Mouse (Mus musculus) MEL (cell line): ENCODE results near the gene Gm37240. TPM values are rescaled to one million over a fixed set of nuclear protein-coding genes. Genes with fewer than 3 reads are reported as not detected.

Experiments used
- DNase-seq: peaks from one replicate; pipeline ENCODE4 v3.0.0; 2011; ENCODE audit warnings: low read depth, low spot score
- H3K27ac ChIP-seq: 2 replicates; pipeline ENCODE4 v1.5.1; 2012; ENCODE audit warnings: low read depth, mild to moderate bottlenecking, control low read depth, low read length, moderate library complexity; ENCODE audit not compliant: control insufficient read depth
- H3K27me3 ChIP-seq, 2 experiments: fragments of 150-350 bp in 1 of 2; sonication (generic) in 1 of 2; 2 replicates each; pipeline ENCODE4 v1.6.1; 2012; ENCODE audit warnings: low read length in 2 of 2, mild to moderate bottlenecking in 2 of 2, improper control_type of control experiment in 1 of 2, moderate library complexity in 1 of 2; ENCODE audit not compliant: insufficient read depth in 2 of 2, control insufficient read depth in 1 of 2
- H3K36me3 ChIP-seq, 2 experiments: 2 replicates each; pipeline ENCODE4 v1.6.1; 2012 to 2014; ENCODE audit warnings: low read length in 2 of 2, improper control_type of control experiment in 1 of 2, inconsistent platforms in 1 of 2, mild to moderate bottlenecking in 1 of 2; ENCODE audit not compliant: insufficient read depth in 2 of 2, control insufficient read depth in 1 of 2
- H3K4me1 ChIP-seq, 2 experiments: fragments of 150-350 bp in 1 of 2; sonication (generic) in 1 of 2; 2 replicates each; pipeline ENCODE4 v1.6.1; 2012; ENCODE audit warnings: low read length in 2 of 2, improper control_type of control experiment in 1 of 2, mild to moderate bottlenecking in 1 of 2; ENCODE audit not compliant: insufficient read depth in 2 of 2, control insufficient read depth in 1 of 2
- H3K4me3 ChIP-seq, 2 experiments: fragments of 150-350 bp in 1 of 2; sonication (generic) in 1 of 2; 2 replicates each; pipeline ENCODE4 v1.5.1; 2012; ENCODE audit warnings: low read depth in 2 of 2, low read length in 2 of 2, mild to moderate bottlenecking in 2 of 2, moderate library complexity in 2 of 2, control low read depth in 1 of 2, improper control_type of control experiment in 1 of 2; ENCODE audit not compliant: control insufficient read depth in 1 of 2, insufficient read depth in 1 of 2
- H3K79me2 ChIP-seq: 2 replicates; pipeline ENCODE4 v1.6.1; 2012; ENCODE audit warnings: mild to moderate bottlenecking, low read length, moderate library complexity; ENCODE audit not compliant: control insufficient read depth, poor library complexity, insufficient read depth
- H3K9ac ChIP-seq: 2 replicates; pipeline ENCODE4 v1.6.1; 2012; ENCODE audit warnings: low read depth, mild to moderate bottlenecking, control low read depth, low read length, moderate library complexity; ENCODE audit not compliant: control insufficient read depth, poor library complexity, severe bottlenecking
- H3K9me3 ChIP-seq: fragments of 150-350 bp; sonication (generic); replicated peaks from 2 replicates; pipeline ENCODE4 v1.6.1; 2012; ENCODE audit warnings: mild to moderate bottlenecking, low read length, improper control_type of control experiment, moderate library complexity; ENCODE audit not compliant: insufficient read depth
- MAFK ChIP-seq: IDR thresholded peaks from 2 replicates; pipeline ENCODE4 v1.6.1; 2011; ENCODE audit warnings: low read depth, mild to moderate bottlenecking, low read length, improper control_type of control experiment, borderline replicate concordance
- MXI1 ChIP-seq: IDR thresholded peaks from 2 replicates; pipeline ENCODE4 v1.6.1; 2011; ENCODE audit warnings: mild to moderate bottlenecking, low read depth, low read length, improper control_type of control experiment
- MYB ChIP-seq: IDR thresholded peaks from 2 replicates; pipeline ENCODE4 v1.6.1; 2011; ENCODE audit warnings: mild to moderate bottlenecking, low read depth, low read length, improper control_type of control experiment
- MYC ChIP-seq: IDR thresholded peaks from 2 replicates; pipeline ENCODE4 v1.6.1; 2011; ENCODE audit warnings: low read depth, mild to moderate bottlenecking, low read length, improper control_type of control experiment, moderate library complexity
- NELFE ChIP-seq: IDR thresholded peaks from 2 replicates; pipeline ENCODE4 v1.6.1; 2011; ENCODE audit warnings: low read depth, low read length, improper control_type of control experiment
- NRF1 ChIP-seq: IDR thresholded peaks from 2 replicates; pipeline ENCODE4 v1.6.1; 2014; ENCODE audit warnings: low read depth, mild to moderate bottlenecking, inconsistent platforms, low read length, improper control_type of control experiment, moderate library complexity; ENCODE audit not compliant: poor library complexity, insufficient read depth, severe bottlenecking
- POLR2AphosphoS5 ChIP-seq: IDR thresholded peaks from 2 replicates; pipeline ENCODE4 v1.6.1; 2012; ENCODE audit warnings: low read depth, borderline replicate concordance, mild to moderate bottlenecking, inconsistent platforms, low read length, moderate library complexity, mixed read lengths
- RCOR1 ChIP-seq: IDR thresholded peaks from 2 replicates; pipeline ENCODE4 v1.6.1; 2012; ENCODE audit warnings: low read depth, mild to moderate bottlenecking, inconsistent platforms, low read length, improper control_type of control experiment
- SIN3A ChIP-seq: IDR thresholded peaks from 2 replicates; pipeline ENCODE4 v1.6.1; 2012; ENCODE audit warnings: low read length, improper control_type of control experiment, inconsistent platforms
- SMC3 ChIP-seq: IDR thresholded peaks from 2 replicates; pipeline ENCODE4 v1.6.1; 2011; ENCODE audit warnings: low read depth, low read length, improper control_type of control experiment
- TBP ChIP-seq: IDR thresholded peaks from 2 replicates; pipeline ENCODE4 v1.8.0; 2011; ENCODE audit warnings: low read depth, low read length, improper control_type of control experiment
- USF1 ChIP-seq: IDR thresholded peaks from 2 replicates; pipeline ENCODE4 v1.6.1; 2014; ENCODE audit warnings: low read depth, mild to moderate bottlenecking, inconsistent platforms, low read length, improper control_type of control experiment, moderate library complexity
- ZC3H11A ChIP-seq: IDR thresholded peaks from 2 replicates; pipeline ENCODE4 v1.6.1; 2012; ENCODE audit warnings: low read depth, mild to moderate bottlenecking, inconsistent platforms, low read length, improper control_type of control experiment
- ZKSCAN1 ChIP-seq: IDR thresholded peaks from 2 replicates; pipeline ENCODE4 v1.6.1; 2012; ENCODE audit warnings: low read depth, mild to moderate bottlenecking, inconsistent platforms, low read length, improper control_type of control experiment, moderate library complexity
- ZMIZ1 ChIP-seq: IDR thresholded peaks from 2 replicates; pipeline ENCODE4 v1.6.1; 2012; ENCODE audit warnings: low read depth, mild to moderate bottlenecking, inconsistent platforms, low read length, improper control_type of control experiment, moderate library complexity
- ZNF384 ChIP-seq: IDR thresholded peaks from 2 replicates; pipeline ENCODE4 v1.6.1; 2012; ENCODE audit warnings: low read depth, mild to moderate bottlenecking, inconsistent platforms, low read length, improper control_type of control experiment
- polyA plus RNA-seq, 2 experiments: library from polyadenylated mRNA; stranded (reverse) in 1 of 2; unstranded in 1 of 2; fragments of >175 nt in 1 of 2; fragments of >200 nt in 1 of 2; gene quantifications; 2 replicates each; pipeline versions ENCODE4 v1.2.1 to v1.2.4; 2012; ENCODE audit warnings: low replicate concordance in 2 of 2, low read depth in 1 of 2; ENCODE audit not compliant: insufficient read length in 2 of 2, insufficient read depth in 1 of 2, missing spikeins in 1 of 2
- total RNA-seq: library from RNA; depleted of rRNA; stranded (reverse); fragments of 300-350 nt; gene quantifications from 2 replicates; pipeline ENCODE4 v1.2.3, GENCODE M21; 2012

The Gm37240 gene
- total and polyA plus RNA-seq, 3 experiments, result 0.04 TPM; not detected in 2

DNA sequence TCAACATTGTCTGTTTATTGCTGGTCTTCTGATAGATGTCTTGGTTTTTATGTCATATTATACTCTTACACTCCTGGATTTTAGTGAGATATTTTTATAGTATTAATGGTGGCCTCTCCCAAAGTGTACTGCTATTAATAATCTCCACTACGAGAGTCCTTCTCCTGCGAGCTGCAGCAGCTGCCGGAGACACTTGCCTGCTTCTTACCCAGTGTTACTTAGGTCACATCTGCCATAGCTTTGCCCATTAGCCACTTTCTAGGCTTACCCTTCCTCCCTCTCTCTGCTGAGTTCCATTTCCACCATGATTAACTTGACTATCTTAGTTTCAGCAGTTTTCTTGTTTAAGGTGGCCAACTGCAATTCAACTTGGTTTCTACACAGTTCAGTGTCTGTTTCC lies 956.6 kb downstream of the Gm37240 start:
- Histone ChIP-seq H3K36me3 (peaks cover 0 to 6% of the 10 kb centered on the region in 2 experiments; a peak in 3 of 4 replicates), H3K4me3 (no peak overlapping the region), H3K4me1 (no peaks in the 10 kb centered on the region; a peak in 1 of 4 replicates), H3K9ac (no peak overlapping the region), H3K27me3 (no peaks in the 10 kb centered on the region), H3K27ac (no peak overlapping the region), H3K9me3 (no peaks in the 10 kb centered on the region), H3K79me2 (no peaks in the 10 kb centered on the region; the same call in 1 of the 2 replicates)
- TF ChIP-seq NELFE, result no peak
- TF ChIP-seq MYB, result no peak
- no peak for TF ChIP-seq SMC3
- TF ChIP-seq MXI1, result no peak
- TF ChIP-seq RCOR1, result no peak
- no peak for TF ChIP-seq NRF1
- no peak for TF ChIP-seq POLR2AphosphoS5
- DNase-seq, result no peak

DNA sequence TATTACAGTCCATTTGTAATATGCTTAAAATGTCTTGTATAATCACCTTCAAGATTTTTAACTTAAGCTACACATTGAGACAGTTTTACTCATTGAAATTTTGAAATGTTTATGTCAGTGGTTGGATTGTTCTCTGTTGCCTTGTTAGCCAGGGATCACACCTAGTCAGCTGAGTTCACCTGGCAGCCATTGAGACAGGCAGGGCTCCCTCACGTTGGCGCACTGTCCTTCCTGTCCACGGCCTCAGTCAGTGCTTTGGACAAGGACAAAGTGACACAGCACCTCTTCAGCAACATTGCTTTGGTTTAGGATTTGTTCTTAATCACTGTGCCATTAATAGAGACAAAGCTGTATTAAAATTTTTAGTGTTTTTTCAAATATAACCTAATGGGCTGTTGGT lies 958.1 kb downstream of the Gm37240 start:
- Histone ChIP-seq H3K4me1 (no peaks in the 10 kb centered on the region), H3K9me3 (no peaks in the 10 kb centered on the region), H3K9ac (no peak overlapping the region), H3K79me2 (no peaks in the 10 kb centered on the region; the same call in 1 of the 2 replicates), H3K36me3 (peaks cover 0 to under 1% of the 10 kb centered on the region in 2 experiments; a peak in 2 of 4 replicates), H3K27ac (no peak overlapping the region), H3K4me3 (no peak overlapping the region), H3K27me3 (no peaks in the 10 kb centered on the region)
- no peak for DNase-seq
- no peak for TF ChIP-seq MAFK
- no peak for TF ChIP-seq SIN3A
- TF ChIP-seq MYC, result no peak
- TF ChIP-seq ZKSCAN1, result no peak
- no peak for TF ChIP-seq USF1
- no peak for TF ChIP-seq ZMIZ1
- TF ChIP-seq NELFE, result no peak
- TF ChIP-seq ZNF384, result no peak
- no peak for TF ChIP-seq TBP
- TF ChIP-seq ZC3H11A, result no peak
